Mouse (Mus musculus) small intestine, adult 2 months (tissue): ENCODE data around the gene Slc37a1.

Experiments
- CTCF ChIP-seq: fragments of 200-500 bp; IDR thresholded peaks from 2 replicates; pipeline ENCODE4 v1.5.1; 2012; ENCODE audit warnings: low read depth, mild to moderate bottlenecking, control low read depth, inconsistent platforms, low read length, moderate library complexity, mixed read lengths; ENCODE audit not compliant: insufficient replicate concordance, insufficient read length; ENCODE audit errors: extremely low read depth
- POLR2A ChIP-seq: fragments of 200-500 bp; IDR thresholded peaks from 2 replicates; pipeline ENCODE4 v1.6.1; 2012; ENCODE audit warnings: low read depth, mild to moderate bottlenecking, control low read depth, inconsistent platforms, low read length, moderate library complexity

GRCm38 (mm10) chr17:31294363-31295214, 8.0 kb downstream of the Slc37a1 start:
- TF ChIP-seq CTCF: peak; percentile 40; the same call in 1 of the 2 replicates
- no peak for TF ChIP-seq POLR2A
